Mouse (Mus musculus): ENCODE measurements around the gene Foxd3. TPM values are rescaled to one million over a fixed set of nuclear protein-coding genes. Genes with fewer than 3 reads are reported as not detected.
"Not testable (repeated sequence)": the region's sequence is repeated elsewhere in the genome, so short reads cannot be mapped to it uniquely, and the experiment has no call there.

Gene Foxd3
- total and polyA plus RNA-seq, 2 experiments from 2014 or later = 0.11 to 0.81 TPM

DNA sequence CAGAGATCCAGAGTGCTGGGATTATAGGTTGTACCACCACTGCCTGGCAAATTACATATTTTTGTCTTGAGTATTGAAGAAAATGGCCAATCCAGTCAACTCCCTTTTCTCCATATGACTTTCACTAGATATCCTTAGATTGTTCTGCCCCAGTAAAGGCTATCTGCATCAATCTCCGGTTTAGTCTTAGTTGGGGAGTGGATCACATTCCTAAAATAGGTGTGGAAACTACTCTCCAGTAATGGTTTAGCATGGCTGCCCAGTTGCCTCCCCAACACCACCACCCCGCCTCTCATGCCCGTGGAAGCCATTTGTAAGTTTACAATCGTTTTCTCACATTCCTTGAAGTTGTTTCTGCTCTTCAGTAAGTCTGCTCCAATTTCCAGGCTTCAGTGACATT is 19.4 kb upstream of the Foxd3 start:
- no peak for TF ChIP-seq CTCF (IDR thresholded peaks at IDR 0.05; ENCODE audit: low read depth)
- no peaks in the 10 kb centered on the region for H3K4me1 ChIP-seq (ENCODE audit: insufficient read depth)
- H3K27ac ChIP-seq (ENCODE audit: low read depth, low read length) = no peak overlapping the region
- 90% methylated on average over 4 of the region's 4 CpGs for WGBS
- H3K36me3 ChIP-seq (ENCODE audit: insufficient read depth) = no peaks in the 10 kb centered on the region
- H3K9me3 ChIP-seq (ENCODE audit: low read length) = no peaks in the 10 kb centered on the region
- no peak overlapping the region for H3K4me3 ChIP-seq (ENCODE audit: low read depth, low read length)
- no peak overlapping the region for H3K9ac ChIP-seq
- DNase-seq (no peak), ATAC-seq (no peak)
- no peaks in the 10 kb centered on the region for H3K27me3 ChIP-seq (ENCODE audit: insufficient read depth, low read length)
- no peak overlapping the region for H3K4me2 ChIP-seq (ENCODE audit: low read depth)

DNA sequence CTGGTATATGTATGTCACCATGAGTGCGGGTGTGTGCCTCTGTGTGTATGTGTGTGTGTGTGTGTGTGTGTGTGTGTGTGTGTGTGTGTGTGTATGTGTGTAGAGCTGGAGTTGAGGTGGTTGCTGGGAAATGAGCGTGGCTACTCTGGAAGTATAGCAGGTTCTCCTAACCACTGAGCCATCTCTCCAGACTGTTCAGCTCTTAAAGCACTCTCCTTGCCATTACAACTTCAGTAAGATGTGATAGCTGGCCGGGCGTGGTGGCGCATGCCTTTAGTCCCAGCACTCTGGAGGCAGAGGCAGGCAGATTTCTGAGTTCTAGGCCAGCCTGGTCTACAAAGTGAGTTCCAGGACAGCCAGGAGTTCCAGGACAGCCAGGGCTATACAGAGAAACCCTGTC is 15.5 kb upstream of the Foxd3 start:
- not testable (repeated sequence) for H3K4me3 ChIP-seq (ENCODE audit: low read depth, low read length)
- WGBS = 100% methylated on average over 5 of the region's 5 CpGs

DNA sequence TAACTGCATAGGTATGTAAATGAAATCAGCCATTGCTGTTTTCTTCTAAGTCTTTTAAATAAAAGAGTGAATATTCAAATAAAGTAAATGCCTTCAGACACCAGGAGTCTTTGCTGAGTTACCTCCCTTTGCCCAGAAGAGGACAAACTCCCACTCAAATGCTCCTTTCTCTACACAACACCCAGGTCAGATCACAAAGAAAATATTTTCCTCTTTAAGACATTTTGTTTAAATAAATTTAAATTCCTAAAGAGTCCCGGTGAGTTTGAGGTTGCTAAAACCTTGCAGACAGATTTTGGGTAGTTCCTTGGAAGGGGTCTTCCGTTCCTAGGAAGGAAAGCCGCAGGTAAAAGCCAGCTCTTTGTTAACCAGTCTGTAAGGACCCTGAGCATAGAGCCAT is 14.2 kb upstream of the Foxd3 start:
- WGBS = 25% methylated on average over 3 of the region's 3 CpGs
- no peak for ATAC-seq

More for the DNA sequence above, 15.5 kb upstream of the Foxd3 start:
- not testable (repeated sequence) for ATAC-seq; H3K9ac ChIP-seq; DNase-seq; H3K4me1 ChIP-seq (ENCODE audit: insufficient read depth); H3K9me3 ChIP-seq (ENCODE audit: low read length); H3K36me3 ChIP-seq (ENCODE audit: insufficient read depth); H3K27ac ChIP-seq (ENCODE audit: low read depth, low read length); H3K4me2 ChIP-seq (ENCODE audit: low read depth)
- H3K27me3 ChIP-seq (ENCODE audit: insufficient read depth, low read length) = peaks cover 11% of the 10 kb centered on the region; the same call in 1 of the 2 replicates

DNA sequence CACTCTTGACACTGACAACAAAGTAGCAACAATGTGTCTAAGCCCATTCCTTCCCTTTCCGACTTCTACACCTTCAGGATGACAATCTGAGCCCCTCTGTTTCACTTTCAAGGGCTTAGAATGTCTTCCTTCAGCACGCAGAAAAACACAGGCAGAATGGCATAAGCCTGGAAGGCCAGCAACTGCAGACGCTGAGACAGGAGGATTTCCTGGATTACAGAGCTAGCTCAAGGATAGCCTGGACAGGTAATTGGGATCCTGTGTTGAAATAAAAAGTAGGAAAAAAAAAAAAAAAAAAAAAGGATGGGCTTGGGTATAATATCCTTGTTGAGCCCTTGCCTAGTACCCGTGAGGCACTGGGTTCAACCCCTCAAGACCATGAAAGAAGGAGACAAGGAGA is 10.5 kb upstream of the Foxd3 start:
- Histone ChIP-seq H3K36me3 (ENCODE audit: insufficient read depth) (no peaks in the 10 kb centered on the region), H3K27me3 (ENCODE audit: insufficient read depth, low read length) (peaks cover 47% of the 10 kb centered on the region), H3K4me2 (ENCODE audit: low read depth) (no peak overlapping the region), H3K4me1 (ENCODE audit: insufficient read depth) (no peaks in the 10 kb centered on the region), H3K9ac (no peak overlapping the region), H3K4me3 (ENCODE audit: low read depth, low read length) (no peak overlapping the region), H3K27ac (ENCODE audit: low read depth, low read length) (no peak overlapping the region), H3K9me3 (ENCODE audit: low read length) (no peaks in the 10 kb centered on the region)
- ATAC-seq (no peak), DNase-seq (no peak)
- WGBS = 86% methylated on average over 4 of the region's 4 CpGs
- no peak for TF ChIP-seq CTCF (IDR thresholded peaks at IDR 0.05; ENCODE audit: low read depth)

More for the DNA sequence above, 14.2 kb upstream of the Foxd3 start:
- no peak for TF ChIP-seq CTCF (IDR thresholded peaks at IDR 0.05; ENCODE audit: low read depth)
- Histone ChIP-seq H3K9ac (no peak overlapping the region), H3K36me3 (ENCODE audit: insufficient read depth) (no peaks in the 10 kb centered on the region), H3K4me1 (ENCODE audit: insufficient read depth) (no peaks in the 10 kb centered on the region), H3K27ac (ENCODE audit: low read depth, low read length) (no peak overlapping the region), H3K9me3 (ENCODE audit: low read length) (no peaks in the 10 kb centered on the region), H3K4me2 (ENCODE audit: low read depth) (no peak overlapping the region), H3K4me3 (ENCODE audit: low read depth, low read length) (no peak overlapping the region), H3K27me3 (ENCODE audit: insufficient read depth, low read length) (peaks cover 15% of the 10 kb centered on the region)
- no peak for DNase-seq

DNA sequence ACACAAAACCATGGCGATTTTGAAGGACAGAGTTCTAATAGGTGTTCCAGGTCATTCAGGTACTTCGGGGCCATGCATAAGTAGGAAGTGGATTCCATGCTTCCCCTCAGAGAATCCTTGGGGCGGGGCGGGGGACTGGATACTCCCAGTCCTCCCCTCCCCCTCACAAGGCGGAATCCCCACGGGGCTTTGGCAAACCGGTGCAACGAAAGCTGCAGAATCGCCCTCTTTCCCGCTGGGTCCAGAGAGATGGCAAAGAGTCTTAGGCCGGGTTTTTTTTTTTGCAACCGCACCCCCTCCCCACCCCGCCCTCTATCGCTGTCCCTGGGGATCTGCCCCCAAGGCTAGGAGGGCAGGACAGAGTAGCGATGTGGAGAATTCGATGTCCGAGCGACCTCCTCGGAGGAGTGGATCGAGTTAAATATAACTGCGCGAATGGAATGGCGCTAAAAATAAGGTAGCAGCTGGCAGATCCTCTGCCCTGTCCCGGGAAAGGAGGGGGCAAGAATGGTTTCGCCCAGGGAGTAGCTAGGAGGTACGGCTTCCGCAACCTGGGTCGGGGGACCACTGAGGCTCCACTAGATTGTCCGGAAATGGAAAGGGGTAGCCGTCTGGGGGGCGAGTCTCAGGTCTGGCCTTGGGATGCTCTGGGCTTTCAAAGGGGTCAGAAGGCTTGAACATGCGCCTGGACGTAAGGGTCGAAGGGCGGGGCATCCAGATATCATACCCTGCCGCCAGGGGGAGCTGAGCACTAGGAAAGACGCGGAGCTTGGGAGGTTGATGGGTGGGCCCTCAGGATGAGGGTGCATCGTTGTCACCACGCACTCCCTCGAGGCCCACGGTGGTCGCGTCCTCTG is 5.8 kb upstream of the Foxd3 start:
- Histone ChIP-seq H3K27ac (ENCODE audit: low read depth, low read length) (no peak overlapping the region), H3K4me2 (ENCODE audit: low read depth) (no peak overlapping the region), H3K9me3 (ENCODE audit: low read length) (no peaks in the 10 kb centered on the region), H3K4me1 (ENCODE audit: insufficient read depth) (no peaks in the 10 kb centered on the region), H3K27me3 (ENCODE audit: insufficient read depth, low read length) (peaks cover 76% of the 10 kb centered on the region), H3K9ac (no peak overlapping the region), H3K4me3 (ENCODE audit: low read depth, low read length) (0 out of 2 replicates have a peak overlapping the region, but pooled peaks have one; percentile 5), H3K36me3 (ENCODE audit: insufficient read depth) (no peaks in the 10 kb centered on the region)
- 3% methylated on average over 44 of the region's 44 CpGs for WGBS
- ATAC-seq = no peak
- TF ChIP-seq CTCF (IDR thresholded peaks at IDR 0.05; ENCODE audit: low read depth) = peak; percentile 32; the same call in 1 of the 2 replicates
- peak; percentile 16 for DNase-seq

DNA sequence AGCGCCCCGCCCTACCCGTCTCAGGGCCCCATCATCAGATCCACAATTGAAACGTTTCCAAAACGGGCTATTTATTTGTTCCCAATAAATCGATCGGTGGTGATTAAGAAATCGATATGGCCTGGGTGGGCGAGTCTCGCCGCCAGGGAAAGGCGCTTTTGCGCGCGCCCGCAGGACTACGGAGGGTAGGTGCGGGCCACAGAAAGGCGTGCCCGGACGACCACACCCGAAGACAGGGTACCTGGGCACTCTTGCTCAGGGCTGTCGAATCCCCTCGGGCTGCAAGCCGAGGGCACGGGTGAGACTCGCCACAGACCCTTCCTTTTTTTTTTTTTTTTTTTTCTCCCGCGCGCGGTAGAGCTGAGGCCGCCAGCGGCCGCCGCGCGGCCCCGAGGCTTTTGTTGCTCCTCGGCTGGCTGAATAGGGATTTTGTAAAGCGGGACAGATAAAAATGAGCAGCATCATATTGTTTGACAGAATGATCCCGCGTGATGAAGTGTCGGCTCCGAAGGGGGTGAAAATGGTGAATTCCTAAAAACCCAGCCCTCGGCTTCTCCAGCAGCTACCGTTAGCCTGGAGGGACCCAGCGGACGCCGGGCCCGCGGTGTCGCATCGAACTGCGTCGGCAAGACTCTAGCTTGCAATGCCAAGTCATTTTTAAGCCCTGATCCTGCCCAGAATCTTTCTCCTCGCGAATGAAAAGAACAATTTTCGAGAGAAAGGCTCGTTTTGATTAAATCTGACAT is 5.0 kb upstream of the Foxd3 start:
- WGBS = 2% methylated on average over 59 of the region's 59 CpGs
- H3K36me3 ChIP-seq (ENCODE audit: insufficient read depth) = no peaks in the 10 kb centered on the region
- H3K9ac ChIP-seq = no peak overlapping the region
- no peak overlapping the region for H3K27ac ChIP-seq (ENCODE audit: low read depth, low read length)
- no peaks in the 10 kb centered on the region for H3K9me3 ChIP-seq (ENCODE audit: low read length)
- TF ChIP-seq CTCF (IDR thresholded peaks at IDR 0.05; ENCODE audit: low read depth) = no peak
- 0 out of 2 replicates have a peak overlapping the region, but pooled peaks have one; percentile 5 for H3K4me3 ChIP-seq (ENCODE audit: low read depth, low read length)
- peak; percentile 73 for DNase-seq
- H3K4me1 ChIP-seq (ENCODE audit: insufficient read depth) = no peaks in the 10 kb centered on the region
- peaks cover 83% of the 10 kb centered on the region for H3K27me3 ChIP-seq (ENCODE audit: insufficient read depth, low read length)
- no peak for ATAC-seq
- no peak overlapping the region for H3K4me2 ChIP-seq (ENCODE audit: low read depth)

All from forebrain, postnatal 0 days (tissue).